Mouse (Mus musculus) adrenal gland, postnatal 4 days (tissue): ENCODE measurements around the gene Gm10251. TPM values are rescaled to one million over a fixed set of nuclear protein-coding genes. Genes with fewer than 3 reads are reported as not detected.
"Not testable (repeated sequence)": the region's sequence is repeated elsewhere in the genome, so short reads cannot be mapped to it uniquely, and the experiment has no call there.

ENCODE experiments used
- DNase-seq, 2 experiments: peaks; one replicate each; pipeline ENCODE4 v3.0.0; 2021 to 2022; ENCODE audit warnings: low spot score in 2 of 2, mixed read lengths in 2 of 2
- long read RNA-seq, 2 experiments: library from polyadenylated mRNA; stranded (forward); transcript quantifications; one replicate each; pipeline ENCODE4 v2.0.0; 2021
- total RNA-seq, 2 experiments: library from RNA; stranded (reverse); gene quantifications; 2 replicates each; pipeline ENCODE4 v1.2.3; 2021

The Gm10251 gene
- not detected for total RNA-seq
- long read RNA-seq, experiment 1 = 0 reads
- long read RNA-seq, experiment 2 = 0 reads

DNA sequence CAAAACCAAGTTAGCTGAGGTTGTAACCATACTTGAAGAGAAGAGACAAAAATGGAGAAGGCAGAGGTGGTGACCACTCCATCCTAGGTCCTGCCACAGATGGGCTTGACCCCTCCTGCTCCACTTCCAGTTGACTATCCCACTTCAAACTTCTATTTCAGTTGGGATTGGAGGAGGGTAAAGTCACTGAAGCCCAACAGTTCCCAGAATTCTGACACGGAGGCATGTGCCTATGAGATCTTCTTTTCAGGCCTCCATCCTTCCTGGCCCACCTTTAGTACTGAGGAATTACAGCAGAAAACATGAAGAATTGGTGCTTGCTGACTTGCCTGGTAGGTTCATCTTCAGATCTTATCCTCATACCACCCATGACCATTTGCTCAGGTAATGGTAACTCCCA lies at the start of gene Gm10251:
TSS of gene Gm10251 (minus strand) at position 101 of the 400 bp plus-strand sequence.
- DNase-seq = not testable (repeated sequence)

DNA sequence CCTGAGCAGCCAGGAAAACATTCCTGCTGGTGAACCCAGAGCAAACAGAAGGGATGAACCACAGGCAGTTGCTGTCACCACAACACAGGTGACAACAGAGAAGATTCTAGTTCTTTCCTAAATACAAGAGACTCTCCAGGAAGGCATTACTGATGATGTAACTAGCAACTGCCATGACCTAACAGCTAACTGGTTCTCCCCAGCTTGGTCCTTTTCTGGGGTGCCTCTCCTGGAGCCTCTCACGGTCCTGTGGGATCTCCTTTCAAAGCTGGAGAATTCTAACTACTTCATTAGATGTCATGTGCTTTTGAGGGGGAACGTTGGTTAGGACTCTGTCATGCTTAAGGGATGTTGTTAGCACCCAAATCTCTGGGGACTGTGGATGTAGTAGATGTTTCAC lies 36.2 kb upstream of the Gm10251 start, which contains the start of gene Gm8050:
TSS of gene Gm8050 (minus strand) at position 101 of the 400 bp plus-strand sequence.
- DNase-seq = not testable (repeated sequence)

- DNase-seq = not testable (repeated sequence)
These were observed 61.7 kb downstream of the Gm10251 start, which contains the start of gene Gm3460 for GRCm38 (mm10) chr14:6622318-6622717. Gene Gm3460, minus strand, starts transcription at chr14:6622418.

DNA sequence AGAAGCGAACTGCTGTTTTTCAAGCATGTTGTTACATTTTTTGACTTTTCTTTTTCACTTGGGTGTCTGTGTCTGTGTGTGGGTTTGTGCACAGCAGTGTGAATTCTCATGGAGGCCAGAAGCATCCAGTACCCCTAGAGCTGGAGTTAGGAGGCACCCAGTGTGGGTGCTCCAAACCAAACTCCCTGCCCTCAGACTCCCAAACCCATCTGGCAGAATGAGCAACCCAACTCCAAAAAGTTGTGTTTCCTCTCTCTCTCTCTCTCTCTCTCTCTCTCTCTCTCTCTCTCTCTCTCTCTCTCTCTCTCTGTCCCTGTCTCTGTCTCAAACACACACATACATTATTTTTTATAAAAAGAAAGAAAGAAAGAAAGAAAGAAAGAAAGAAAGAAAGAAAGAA lies 77.5 kb downstream of the Gm10251 start:
- peak in 1 of 2 experiments; percentile 2 for DNase-seq

GRCm38 (mm10) chr14:6605004-6605403 lies 79.0 kb downstream of the Gm10251 start:
- peak in 1 of 2 experiments; percentile 2 for DNase-seq

- not testable (repeated sequence) for DNase-seq
These were observed 79.4 kb downstream of the Gm10251 start for GRCm38 (mm10) chr14:6604551-6604950.

GRCm38 (mm10) chr14:6590513-6590912 lies 93.5 kb downstream of the Gm10251 start, which contains the start of gene Gm3629:
Gene Gm3629, minus strand, starts transcription at chr14:6590613.
- DNase-seq = not testable (repeated sequence)

Other genes starting within 250 kb of the Gm10251 start
- gene Gm3594, start 239.6 kb downstream of the Gm10251 start, total RNA-seq = not detected
- not detected for gene Gm8356, start 146.9 kb downstream of the Gm10251 start, total RNA-seq
- gene Gm3629, start 93.6 kb downstream of the Gm10251 start, total RNA-seq = under 1 TPM; 0.25 to 0.31 TPM
- gene Gm3460, start 61.8 kb downstream of the Gm10251 start, total RNA-seq = not detected
- not detected for gene Gm8050, start 36.1 kb upstream of the Gm10251 start, total RNA-seq
- gene Gm3636, start 58.2 kb upstream of the Gm10251 start, total RNA-seq = 1 to 10 TPM in 1 of 2 experiments, under 1 TPM in 1; 0.85 to 1.8 TPM
- not detected for gene Gm8362, start 90.2 kb upstream of the Gm10251 start, total RNA-seq
- not detected for gene Gm3642, start 156.1 kb upstream of the Gm10251 start, total RNA-seq
- gene Gm3667, start 205.8 kb upstream of the Gm10251 start, total RNA-seq = under 1 TPM in 1 of 2 experiments, not detected in 1; 0.34 TPM